Mouse (Mus musculus): ENCODE data around the gene Hk1. TPM values are rescaled to one million over a fixed set of nuclear protein-coding genes. Genes with fewer than 3 reads are reported as not detected.

The Hk1 gene
- polyA plus RNA-seq, 1 experiment from 2014 or later = 46.0 TPM

DNA sequence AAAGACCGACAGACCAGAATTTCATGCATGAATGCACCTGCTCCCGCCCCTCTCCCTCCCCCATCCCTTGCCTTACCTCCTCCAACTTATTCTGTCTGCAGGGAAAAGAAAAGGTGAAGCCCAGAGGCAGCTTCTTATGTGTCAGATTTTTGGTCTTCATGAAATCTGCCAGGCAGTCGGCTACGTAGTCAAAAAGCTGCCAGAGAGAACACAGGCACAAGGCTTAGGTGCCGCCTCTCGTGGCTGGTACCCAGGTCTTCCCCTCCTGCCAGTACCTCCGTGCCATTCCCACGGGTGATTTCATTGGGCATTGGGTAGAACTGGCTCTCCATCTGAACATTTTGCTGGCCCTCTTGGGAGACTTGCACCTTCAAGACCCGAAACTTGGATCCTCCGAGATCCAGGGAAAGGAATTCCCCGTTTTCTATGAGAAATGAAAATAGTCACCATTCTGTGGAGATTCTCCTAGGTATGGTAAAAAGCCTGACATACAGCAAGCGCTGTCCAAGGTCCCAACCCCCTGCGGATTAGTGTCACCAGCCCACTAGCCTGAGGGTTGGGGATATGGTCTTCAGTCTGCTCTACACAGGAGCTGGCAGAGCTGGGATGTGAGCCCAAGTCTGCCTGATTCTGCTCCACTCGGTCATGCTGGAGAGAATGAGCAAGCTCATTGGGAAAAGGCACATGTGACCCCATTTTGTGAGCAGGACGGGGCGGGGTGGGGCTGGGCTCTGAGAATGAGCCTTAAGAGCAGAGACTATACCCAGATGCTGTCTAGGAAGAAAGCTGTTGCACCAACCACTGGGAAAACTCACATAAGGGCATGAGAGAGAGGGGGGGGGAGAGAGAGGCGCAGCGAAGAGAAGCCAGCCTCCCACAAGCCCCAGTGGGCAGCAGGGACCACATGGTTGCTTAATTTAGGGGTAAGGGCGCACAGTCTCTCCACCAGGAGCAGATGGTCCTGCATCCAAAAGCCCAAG is 32.0 kb upstream of the Hk1 start:
- no peak for ATAC-seq (ENCODE audit: low read depth)
- no peak overlapping the region for H3K9ac ChIP-seq (ENCODE audit: low read length)
- H3K4me1 ChIP-seq (replicated peaks; ENCODE audit: control insufficient read depth, insufficient read depth, low read length) = peaks cover 6% of the 10 kb centered on the region; the same call in 1 of the 2 replicates
- no peaks in the 10 kb centered on the region for H3K36me3 ChIP-seq (ENCODE audit: control insufficient read depth, insufficient read depth, low read length)
- H3K27ac ChIP-seq (ENCODE audit: low read length) = no peak overlapping the region
- WGBS = 62% methylated on average over 19 of the region's 19 CpGs
- no peak overlapping the region for H3K4me3 ChIP-seq (ENCODE audit: low read length)
- no peaks in the 10 kb centered on the region for H3K9me3 ChIP-seq (ENCODE audit: control insufficient read depth, low read length)
- H3K27me3 ChIP-seq (ENCODE audit: control insufficient read depth, insufficient read depth, low read depth, low read length) = no peaks in the 10 kb centered on the region
- H3K4me2 ChIP-seq (ENCODE audit: low read depth, low read length) = no peak overlapping the region

DNA sequence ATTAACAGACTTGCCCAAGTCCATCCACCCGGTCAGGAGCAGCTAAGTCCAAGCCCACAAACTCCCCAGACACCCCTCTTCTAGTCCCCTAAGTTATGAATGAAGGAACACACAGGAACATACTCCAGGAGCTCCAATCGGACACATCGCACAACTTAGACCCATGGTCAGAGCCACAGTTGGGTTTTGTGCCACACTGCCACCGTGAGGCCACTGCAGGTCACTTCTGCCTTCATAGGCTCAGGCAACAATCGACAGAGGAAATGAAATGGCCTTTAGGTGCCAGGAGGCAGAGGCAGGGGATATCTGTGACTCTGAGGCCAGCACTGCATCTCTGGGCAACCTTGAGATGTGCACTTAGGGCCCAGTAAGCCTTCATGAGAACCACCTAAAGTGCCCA is 31.2 kb upstream of the Hk1 start:
- 5% methylated on average over 5 of the region's 5 CpGs for WGBS
- H3K4me1 ChIP-seq (replicated peaks; ENCODE audit: control insufficient read depth, insufficient read depth, low read length) = peaks cover 6% of the 10 kb centered on the region; the same call in 1 of the 2 replicates
- H3K27me3 ChIP-seq (ENCODE audit: control insufficient read depth, insufficient read depth, low read depth, low read length) = no peaks in the 10 kb centered on the region
- H3K9me3 ChIP-seq (ENCODE audit: control insufficient read depth, low read length) = no peaks in the 10 kb centered on the region
- no peaks in the 10 kb centered on the region for H3K36me3 ChIP-seq (ENCODE audit: control insufficient read depth, insufficient read depth, low read length)
- H3K4me3 ChIP-seq (ENCODE audit: low read length) = no peak overlapping the region
- H3K4me2 ChIP-seq (ENCODE audit: low read depth, low read length) = no peak overlapping the region
- ATAC-seq (ENCODE audit: low read depth) = 0 out of 2 replicates have a peak, but pooled peaks have one; percentile 16
- no peak overlapping the region for H3K27ac ChIP-seq (ENCODE audit: low read length)
- no peak overlapping the region for H3K9ac ChIP-seq (ENCODE audit: low read length)

- Histone ChIP-seq H3K36me3 (ENCODE audit: control insufficient read depth, insufficient read depth, low read length) (no peaks in the 10 kb centered on the region), H3K4me1 (replicated peaks; ENCODE audit: control insufficient read depth, insufficient read depth, low read length) (no peaks in the 10 kb centered on the region), H3K4me3 (ENCODE audit: low read length) (peak overlapping the region; percentile 12; the same call in 1 of the 2 replicates), H3K27me3 (ENCODE audit: control insufficient read depth, insufficient read depth, low read depth, low read length) (no peaks in the 10 kb centered on the region; the same call in 1 of the 2 replicates), H3K27ac (ENCODE audit: low read length) (no peak overlapping the region), H3K4me2 (ENCODE audit: low read depth, low read length) (peak overlapping the region; percentile 36), H3K9ac (ENCODE audit: low read length) (no peak overlapping the region), H3K9me3 (ENCODE audit: control insufficient read depth, low read length) (no peaks in the 10 kb centered on the region)
- ATAC-seq (ENCODE audit: low read depth) = peak; percentile 72
- WGBS = 35% methylated on average over 14 of the region's 14 CpGs
Measured at GRCm38 (mm10) chr10:62404901-62405300, 25.2 kb upstream of the Hk1 start.

GRCm38 (mm10) chr10:62401641-62402111 is 22.0 kb upstream of the Hk1 start:
- no peak for ATAC-seq (ENCODE audit: low read depth)
- H3K9me3 ChIP-seq (ENCODE audit: control insufficient read depth, low read length) = no peaks in the 10 kb centered on the region
- no peak overlapping the region for H3K4me2 ChIP-seq (ENCODE audit: low read depth, low read length)
- H3K27ac ChIP-seq (ENCODE audit: low read length) = no peak overlapping the region
- H3K9ac ChIP-seq (ENCODE audit: low read length) = no peak overlapping the region
- H3K27me3 ChIP-seq (ENCODE audit: control insufficient read depth, insufficient read depth, low read depth, low read length) = no peaks in the 10 kb centered on the region; the same call in 1 of the 2 replicates
- H3K36me3 ChIP-seq (ENCODE audit: control insufficient read depth, insufficient read depth, low read length) = no peaks in the 10 kb centered on the region
- H3K4me3 ChIP-seq (ENCODE audit: low read length) = no peak overlapping the region
- H3K4me1 ChIP-seq (replicated peaks; ENCODE audit: control insufficient read depth, insufficient read depth, low read length) = no peaks in the 10 kb centered on the region
- WGBS = 71% methylated on average over 19 of the region's 19 CpGs

GRCm38 (mm10) chr10:62383011-62383410 is 3.3 kb upstream of the Hk1 start:
- 73% methylated on average over 3 of the region's 3 CpGs for WGBS
- Histone ChIP-seq H3K9me3 (ENCODE audit: control insufficient read depth, low read length) (no peaks in the 10 kb centered on the region), H3K4me3 (ENCODE audit: low read length) (no peak overlapping the region), H3K27ac (ENCODE audit: low read length) (no peak overlapping the region), H3K36me3 (ENCODE audit: control insufficient read depth, insufficient read depth, low read length) (no peaks in the 10 kb centered on the region), H3K4me1 (replicated peaks; ENCODE audit: control insufficient read depth, insufficient read depth, low read length) (no peaks in the 10 kb centered on the region), H3K4me2 (ENCODE audit: low read depth, low read length) (no peak overlapping the region), H3K27me3 (ENCODE audit: control insufficient read depth, insufficient read depth, low read depth, low read length) (no peaks in the 10 kb centered on the region), H3K9ac (ENCODE audit: low read length) (no peak overlapping the region)
- no peak for ATAC-seq (ENCODE audit: low read depth)

- Histone ChIP-seq H3K27ac (ENCODE audit: low read length) (no peak overlapping the region), H3K4me3 (ENCODE audit: low read length) (no peak overlapping the region), H3K9me3 (ENCODE audit: control insufficient read depth, low read length) (no peaks in the 10 kb centered on the region), H3K36me3 (ENCODE audit: control insufficient read depth, insufficient read depth, low read length) (no peaks in the 10 kb centered on the region), H3K9ac (ENCODE audit: low read length) (no peak overlapping the region), H3K4me1 (replicated peaks; ENCODE audit: control insufficient read depth, insufficient read depth, low read length) (no peaks in the 10 kb centered on the region), H3K4me2 (ENCODE audit: low read depth, low read length) (no peak overlapping the region), H3K27me3 (ENCODE audit: control insufficient read depth, insufficient read depth, low read depth, low read length) (no peaks in the 10 kb centered on the region)
- ATAC-seq (ENCODE audit: low read depth) = no peak
Measured at GRCm38 (mm10) chr10:62380936-62381335, 1.2 kb upstream of the Hk1 start.

DNA sequence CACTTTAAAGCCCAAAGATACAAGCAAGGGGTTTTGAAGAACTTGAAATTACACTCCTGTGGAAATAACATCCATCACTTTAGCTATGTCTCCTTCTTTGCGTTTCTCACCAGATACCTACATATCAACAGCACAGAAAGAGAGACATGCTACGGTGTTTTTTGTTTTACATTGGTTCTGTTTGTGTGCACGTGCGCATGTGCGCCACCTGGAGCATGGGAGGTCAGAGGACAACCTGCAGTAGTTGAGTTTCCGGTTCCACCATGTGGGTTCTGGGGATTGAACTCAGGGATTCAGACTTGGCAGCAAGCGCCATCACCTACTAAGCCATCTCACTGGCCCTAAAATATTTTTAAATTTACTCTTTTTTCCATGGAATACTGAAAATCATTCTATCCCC is 20.9 kb downstream of the Hk1 start:
- Histone ChIP-seq H3K4me2 (ENCODE audit: low read depth, low read length) (no peak overlapping the region), H3K4me1 (replicated peaks; ENCODE audit: control insufficient read depth, insufficient read depth, low read length) (no peaks in the 10 kb centered on the region), H3K27me3 (ENCODE audit: control insufficient read depth, insufficient read depth, low read depth, low read length) (no peaks in the 10 kb centered on the region), H3K27ac (ENCODE audit: low read length) (no peak overlapping the region), H3K4me3 (ENCODE audit: low read length) (no peak overlapping the region), H3K9me3 (ENCODE audit: control insufficient read depth, low read length) (no peaks in the 10 kb centered on the region), H3K9ac (ENCODE audit: low read length) (no peak overlapping the region), H3K36me3 (ENCODE audit: control insufficient read depth, insufficient read depth, low read length) (no peaks in the 10 kb centered on the region)
- WGBS = 88% methylated on average over 7 of the region's 7 CpGs
- ATAC-seq (ENCODE audit: low read depth) = no peak

- no peak overlapping the region for H3K4me3 ChIP-seq (ENCODE audit: low read length)
- H3K36me3 ChIP-seq (ENCODE audit: control insufficient read depth, insufficient read depth, low read length) = no peaks in the 10 kb centered on the region
- no peaks in the 10 kb centered on the region for H3K4me1 ChIP-seq (replicated peaks; ENCODE audit: control insufficient read depth, insufficient read depth, low read length)
- no peaks in the 10 kb centered on the region for H3K27me3 ChIP-seq (ENCODE audit: control insufficient read depth, insufficient read depth, low read depth, low read length)
- WGBS = 70% methylated on average over 17 of the region's 17 CpGs
- no peak overlapping the region for H3K9ac ChIP-seq (ENCODE audit: low read length)
- no peak for ATAC-seq (ENCODE audit: low read depth)
- H3K4me2 ChIP-seq (ENCODE audit: low read depth, low read length) = no peak overlapping the region
- H3K9me3 ChIP-seq (ENCODE audit: control insufficient read depth, low read length) = no peaks in the 10 kb centered on the region
- no peak overlapping the region for H3K27ac ChIP-seq (ENCODE audit: low read length)
Measured at GRCm38 (mm10) chr10:62356105-62356730, 23.5 kb downstream of the Hk1 start.

GRCm38 (mm10) chr10:62345147-62345546 is 34.6 kb downstream of the Hk1 start:
- Histone ChIP-seq H3K9ac (ENCODE audit: low read length) (no peak overlapping the region), H3K9me3 (ENCODE audit: control insufficient read depth, low read length) (no peaks in the 10 kb centered on the region), H3K36me3 (ENCODE audit: control insufficient read depth, insufficient read depth, low read length) (no peaks in the 10 kb centered on the region), H3K4me2 (ENCODE audit: low read depth, low read length) (no peak overlapping the region), H3K4me1 (replicated peaks; ENCODE audit: control insufficient read depth, insufficient read depth, low read length) (peaks cover 5% of the 10 kb centered on the region), H3K4me3 (ENCODE audit: low read length) (no peak overlapping the region), H3K27me3 (ENCODE audit: control insufficient read depth, insufficient read depth, low read depth, low read length) (no peaks in the 10 kb centered on the region), H3K27ac (ENCODE audit: low read length) (no peak overlapping the region)
- ATAC-seq (ENCODE audit: low read depth) = no peak
- WGBS = 39% methylated on average over 5 of the region's 5 CpGs
